Mouse (Mus musculus) cortical plate, adult 2 months (tissue): ENCODE results near the gene Mlkl.

Experiments used
- CTCF ChIP-seq: fragments of 200-500 bp; IDR thresholded peaks from 2 replicates; pipeline ENCODE4 v1.5.1; 2011; ENCODE audit warnings: mild to moderate bottlenecking, control low read depth, low read length; ENCODE audit not compliant: insufficient read depth; ENCODE audit errors: extremely low read depth
- POLR2A ChIP-seq: fragments of 200-500 bp; IDR thresholded peaks from 2 replicates; pipeline ENCODE4 v1.6.1; 2011; ENCODE audit warnings: mild to moderate bottlenecking, low read length, control low read depth; ENCODE audit not compliant: insufficient read depth; ENCODE audit errors: extremely low read depth

DNA sequence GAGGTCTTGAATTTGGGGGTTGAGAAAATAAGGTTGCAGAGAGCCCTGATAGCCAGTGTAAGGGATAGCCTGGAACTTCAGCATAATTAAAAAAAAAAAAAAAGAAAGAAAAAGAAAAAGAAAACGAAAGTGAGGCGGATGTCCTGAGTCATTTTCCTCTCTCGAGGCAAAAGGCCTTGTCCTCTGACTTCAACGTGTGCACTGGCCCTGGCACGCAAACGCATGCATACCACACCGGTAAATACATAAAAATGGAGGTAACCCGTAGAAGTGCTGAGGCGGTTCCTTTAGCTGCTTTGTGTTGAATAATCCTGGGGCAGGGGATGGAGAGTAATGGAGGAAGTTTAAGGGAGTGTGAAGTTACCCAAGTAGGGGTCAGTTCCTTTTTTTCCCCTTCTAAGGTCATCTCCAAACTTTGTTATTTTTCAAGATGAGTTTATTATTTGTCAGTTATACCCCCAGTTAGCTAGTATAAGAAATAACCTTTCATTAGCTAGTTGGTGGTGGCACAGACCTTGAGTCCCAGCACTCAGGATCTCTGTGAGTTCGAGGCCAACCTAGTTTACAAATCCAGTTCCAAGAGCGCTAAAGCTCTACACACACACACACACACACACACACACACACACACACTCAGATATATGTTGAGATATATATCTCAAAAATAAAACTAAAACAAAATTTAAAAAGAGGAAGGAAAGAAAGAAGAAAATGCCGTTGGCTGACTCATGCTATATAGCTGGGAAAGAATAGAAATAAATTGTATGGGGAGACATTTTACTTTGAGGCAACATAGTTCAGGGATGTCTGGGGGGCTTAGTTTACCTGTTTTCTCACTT, 612 bp upstream of the Mlkl start:
- TF ChIP-seq CTCF: no peak
- no peak for TF ChIP-seq POLR2A
